Mouse (Mus musculus) E14TG2a.4 (cell line): ENCODE results near the gene Nosip.

Experiments
- CTCF ChIP-seq: conservative IDR thresholded peaks from 2 replicates; pipeline ENCODE4 v1.5.1; 2014; ENCODE audit warnings: low read length
- NANOG ChIP-seq: IDR thresholded peaks from 2 replicates; pipeline ENCODE4 v1.6.1; 2014; ENCODE audit warnings: borderline replicate concordance, low read length, mixed read lengths
- POU5F1 ChIP-seq: IDR thresholded peaks from 2 replicates; pipeline ENCODE4 v1.6.1; 2014; ENCODE audit warnings: low read length, borderline replicate concordance

GRCm38 (mm10) chr7:45076501-45076900 lies 14.3 kb downstream of the Nosip start:
- TF ChIP-seq POU5F1, result no peak
- no peak for TF ChIP-seq CTCF
- no peak for TF ChIP-seq NANOG
